Mouse (Mus musculus) myocyte (in vitro differentiated cells): ENCODE measurements around the gene Pex16. TPM values are rescaled to one million over a fixed set of nuclear protein-coding genes. Genes with fewer than 3 reads are reported as not detected.

Experiments used
- H3K27me3 ChIP-seq: one replicate; pipeline ENCODE4 v1.6.1; 2011; ENCODE audit not compliant: control insufficient read depth, insufficient read depth, insufficient read length
- H3K36me3 ChIP-seq: one replicate; pipeline ENCODE4 v1.6.1; 2011; ENCODE audit not compliant: control insufficient read depth, insufficient read depth
- H3K4me2 ChIP-seq: one replicate; pipeline ENCODE4 v1.6.1; 2011; ENCODE audit warnings: low read depth, control low read depth
- H3K4me3 ChIP-seq: one replicate; pipeline ENCODE4 v1.5.1; 2011; ENCODE audit warnings: mild to moderate bottlenecking, control low read depth, moderate library complexity
- H3K79me2 ChIP-seq: one replicate; pipeline ENCODE4 v1.6.1; 2011; ENCODE audit not compliant: control insufficient read depth, insufficient read depth
- H3ac ChIP-seq: one replicate; pipeline ENCODE4 v1.6.1; 2011; ENCODE audit not compliant: control insufficient read depth, insufficient read length
- CEBPB ChIP-seq: IDR thresholded peaks from 2 replicates; pipeline ENCODE4 v1.6.1; 2011; ENCODE audit warnings: mild to moderate bottlenecking, moderate library complexity; ENCODE audit not compliant: poor library complexity, insufficient read depth, severe bottlenecking
- E2F4 ChIP-seq: IDR thresholded peaks from one replicate; pipeline ENCODE4 v1.6.1; 2011; ENCODE audit warnings: mild to moderate bottlenecking, control low read depth, moderate library complexity; ENCODE audit not compliant: insufficient read depth
- MAX ChIP-seq: IDR thresholded peaks from one replicate; pipeline ENCODE4 v1.6.1; 2011; ENCODE audit warnings: low read depth, mild to moderate bottlenecking, control low read depth
- MYOD1 ChIP-seq, 3 experiments: IDR thresholded peaks; one replicate each; pipeline ENCODE4 v1.6.1; 2011; ENCODE audit warnings: control low read depth in 2 of 3, low read depth in 2 of 3, mild to moderate bottlenecking in 2 of 3, moderate library complexity in 1 of 3; ENCODE audit not compliant: insufficient read length in 2 of 3, control insufficient read depth in 1 of 3
- MYOG ChIP-seq, 3 experiments: IDR thresholded peaks; one replicate each; pipeline ENCODE4 v1.6.1; 2011; ENCODE audit warnings: control low read depth in 2 of 3, low read depth in 2 of 3, mild to moderate bottlenecking in 2 of 3; ENCODE audit not compliant: insufficient read length in 2 of 3, control insufficient read depth in 1 of 3, insufficient read depth in 1 of 3
- POLR2A ChIP-seq: IDR thresholded peaks from one replicate; pipeline ENCODE4 v1.6.1; 2011; ENCODE audit warnings: low read depth, mild to moderate bottlenecking, control low read depth, moderate library complexity; ENCODE audit not compliant: insufficient read length
- POLR2AphosphoS2 ChIP-seq: IDR thresholded peaks from one replicate; pipeline ENCODE4 v1.6.1; 2011; ENCODE audit warnings: low read depth, control low read depth; ENCODE audit not compliant: insufficient read length
- REST ChIP-seq: IDR thresholded peaks from one replicate; pipeline ENCODE4 v1.6.1; 2011; ENCODE audit warnings: mild to moderate bottlenecking, control low read depth, moderate library complexity; ENCODE audit not compliant: insufficient read depth, insufficient read length
- SRF ChIP-seq: IDR thresholded peaks from one replicate; pipeline ENCODE4 v1.6.1; 2011; ENCODE audit warnings: low read depth; ENCODE audit not compliant: control insufficient read depth, insufficient read length
- TCF12 ChIP-seq: IDR thresholded peaks from one replicate; pipeline ENCODE4 v1.6.1; 2011; ENCODE audit warnings: mild to moderate bottlenecking, control low read depth; ENCODE audit not compliant: poor library complexity, insufficient read depth, severe bottlenecking
- TCF3 ChIP-seq: IDR thresholded peaks from one replicate; pipeline ENCODE4 v1.6.1; 2011; ENCODE audit warnings: low read depth, control low read depth; ENCODE audit not compliant: insufficient read length
- USF1 ChIP-seq: IDR thresholded peaks from one replicate; pipeline ENCODE4 v1.6.1; 2011; ENCODE audit warnings: low read depth, mild to moderate bottlenecking, control low read depth, moderate library complexity
- polyA plus RNA-seq: library from polyadenylated mRNA; unstranded; fragments of >200 nt; fragmentation: generic; extraction: Trizol; gene quantifications from one replicate; pipeline ENCODE4 v1.2.1, GENCODE M21; 2012; ENCODE audit warnings: missing spikeins

Gene Pex16
- polyA plus RNA-seq, 1 experiment = 44.1 TPM

DNA sequence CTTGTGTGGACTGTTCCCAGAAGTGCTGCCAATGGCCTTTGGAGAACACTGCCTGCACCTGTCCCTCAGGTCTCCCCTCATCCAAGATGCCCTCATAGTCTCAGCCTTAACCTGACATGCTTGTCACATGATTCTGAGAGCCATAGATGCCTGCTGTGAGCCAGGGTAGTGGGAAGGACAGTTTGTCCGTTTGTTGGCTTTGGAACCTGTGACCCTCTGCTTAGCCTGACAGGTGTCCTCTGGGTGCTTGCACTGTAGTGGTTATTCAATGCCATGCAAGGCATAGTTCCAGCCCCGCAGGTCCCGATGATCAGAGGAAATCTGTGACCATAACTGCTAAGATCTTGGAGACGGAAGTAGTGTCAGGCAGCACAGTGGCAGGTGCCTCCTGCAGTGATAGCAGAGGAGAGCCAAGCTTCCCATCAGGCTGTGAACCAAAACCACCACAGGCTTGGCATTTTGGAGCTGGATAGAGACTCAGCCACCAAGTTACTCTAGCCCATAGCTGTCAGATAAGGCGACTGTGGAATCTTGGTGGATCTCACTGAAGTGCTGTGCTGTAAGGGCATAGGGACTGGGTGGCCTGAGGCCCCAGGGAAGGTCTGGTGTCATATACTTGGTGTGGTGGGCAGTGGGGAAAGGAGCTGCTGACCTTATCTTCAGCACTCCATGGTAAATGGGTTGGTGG, 7.6 kb downstream of the Pex16 start, which contains the start of gene 1700029I15Rik:
Gene 1700029I15Rik, plus strand, starts transcription at position 638 of the 688 bp plus-strand sequence.
- no peak within 1 kb of the TSS for H3ac ChIP-seq
- no peaks in the 10 kb centered on the region for H3K79me2 ChIP-seq
- peaks cover 10% of the 10 kb centered on the region for H3K36me3 ChIP-seq
- no peak for TF ChIP-seq REST
- TF ChIP-seq MAX = no peak
- no peak for TF ChIP-seq MYOD1 (IDR thresholded peaks at IDR 0.05; ENCODE audit: control insufficient read depth in 1 of 3, insufficient read length in 2 of 3, low read depth in 2 of 3)
- TF ChIP-seq USF1 = no peak
- TF ChIP-seq CEBPB = no peak
- no peak for TF ChIP-seq TCF3
- no peak for TF ChIP-seq POLR2A
- no peak for TF ChIP-seq SRF
- TF ChIP-seq POLR2AphosphoS2 = no peak
- TF ChIP-seq E2F4 = no peak
- no peak within 1 kb of the TSS for H3K4me3 ChIP-seq
- no peaks in the 10 kb centered on the region for H3K27me3 ChIP-seq
- H3K4me2 ChIP-seq = no peak within 1 kb of the TSS

DNA sequence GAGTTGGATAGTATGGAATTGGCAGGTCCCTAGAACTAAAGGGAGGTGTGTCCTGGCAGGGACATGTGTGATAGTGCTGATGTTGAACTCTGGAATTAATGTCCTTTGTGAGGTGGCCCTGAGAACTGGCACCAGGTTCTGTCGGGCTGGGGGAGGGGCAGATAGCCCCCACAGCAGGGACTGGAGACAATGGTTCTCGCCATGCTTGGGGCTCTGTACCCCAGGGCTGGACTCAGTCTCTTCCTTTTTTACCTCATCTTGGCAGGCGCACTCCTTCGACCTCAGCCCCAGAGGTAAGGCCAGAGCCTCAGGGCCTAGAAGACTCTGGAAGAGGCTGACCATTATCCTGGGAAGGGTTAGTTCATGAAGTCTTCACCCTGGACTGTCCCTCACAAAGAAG, 8.3 kb downstream of the Pex16 start:
- H3K4me3 ChIP-seq = no peak overlapping the region
- H3K27me3 ChIP-seq = no peaks in the 10 kb centered on the region
- no peak overlapping the region for H3ac ChIP-seq
- TF ChIP-seq E2F4 (no peak), TCF3 (no peak), USF1 (no peak), MYOG (IDR thresholded peaks at IDR 0.05; ENCODE audit: control insufficient read depth in 1 of 3, insufficient read depth in 1 of 3, insufficient read length in 2 of 3, low read depth in 2 of 3) (no peak), MYOD1 (IDR thresholded peaks at IDR 0.05; ENCODE audit: control insufficient read depth in 1 of 3, insufficient read length in 2 of 3, low read depth in 2 of 3) (no peak), REST (no peak), POLR2AphosphoS2 (no peak), POLR2A (no peak), TCF12 (no peak), SRF (no peak), CEBPB (no peak), MAX (no peak)
- peaks cover 10% of the 10 kb centered on the region for H3K36me3 ChIP-seq
- no peaks in the 10 kb centered on the region for H3K79me2 ChIP-seq
- H3K4me2 ChIP-seq = no peak overlapping the region

DNA sequence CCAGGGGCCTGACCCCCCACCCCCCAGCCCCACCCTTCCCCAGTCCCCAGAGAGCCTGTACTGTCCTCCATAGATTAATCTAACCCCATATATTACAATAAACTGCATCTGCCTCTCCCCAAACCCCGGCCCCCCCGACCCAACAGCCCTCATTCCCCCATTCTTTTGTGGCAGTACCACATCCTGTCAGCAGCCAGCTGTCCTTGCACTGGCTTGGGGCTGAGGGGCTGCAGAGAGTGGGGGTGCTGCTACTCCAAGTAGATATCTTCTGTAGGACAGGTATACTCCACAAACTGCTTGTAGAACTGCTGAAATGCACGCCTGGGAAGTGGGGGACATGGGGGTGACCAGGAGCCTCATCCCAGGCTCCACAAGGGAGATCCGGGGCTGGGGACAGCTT, 9.6 kb downstream of the Pex16 start:
- Histone ChIP-seq H3K79me2 (no peaks in the 10 kb centered on the region), H3ac (no peak overlapping the region), H3K27me3 (no peaks in the 10 kb centered on the region), H3K4me3 (no peak overlapping the region), H3K36me3 (peaks cover 3% of the 10 kb centered on the region), H3K4me2 (no peak overlapping the region)
- TF ChIP-seq CEBPB (no peak), E2F4 (no peak), REST (no peak), TCF3 (no peak), MYOD1 (IDR thresholded peaks at IDR 0.05; ENCODE audit: control insufficient read depth in 1 of 3, insufficient read length in 2 of 3, low read depth in 2 of 3) (no peak), POLR2AphosphoS2 (no peak)

DNA sequence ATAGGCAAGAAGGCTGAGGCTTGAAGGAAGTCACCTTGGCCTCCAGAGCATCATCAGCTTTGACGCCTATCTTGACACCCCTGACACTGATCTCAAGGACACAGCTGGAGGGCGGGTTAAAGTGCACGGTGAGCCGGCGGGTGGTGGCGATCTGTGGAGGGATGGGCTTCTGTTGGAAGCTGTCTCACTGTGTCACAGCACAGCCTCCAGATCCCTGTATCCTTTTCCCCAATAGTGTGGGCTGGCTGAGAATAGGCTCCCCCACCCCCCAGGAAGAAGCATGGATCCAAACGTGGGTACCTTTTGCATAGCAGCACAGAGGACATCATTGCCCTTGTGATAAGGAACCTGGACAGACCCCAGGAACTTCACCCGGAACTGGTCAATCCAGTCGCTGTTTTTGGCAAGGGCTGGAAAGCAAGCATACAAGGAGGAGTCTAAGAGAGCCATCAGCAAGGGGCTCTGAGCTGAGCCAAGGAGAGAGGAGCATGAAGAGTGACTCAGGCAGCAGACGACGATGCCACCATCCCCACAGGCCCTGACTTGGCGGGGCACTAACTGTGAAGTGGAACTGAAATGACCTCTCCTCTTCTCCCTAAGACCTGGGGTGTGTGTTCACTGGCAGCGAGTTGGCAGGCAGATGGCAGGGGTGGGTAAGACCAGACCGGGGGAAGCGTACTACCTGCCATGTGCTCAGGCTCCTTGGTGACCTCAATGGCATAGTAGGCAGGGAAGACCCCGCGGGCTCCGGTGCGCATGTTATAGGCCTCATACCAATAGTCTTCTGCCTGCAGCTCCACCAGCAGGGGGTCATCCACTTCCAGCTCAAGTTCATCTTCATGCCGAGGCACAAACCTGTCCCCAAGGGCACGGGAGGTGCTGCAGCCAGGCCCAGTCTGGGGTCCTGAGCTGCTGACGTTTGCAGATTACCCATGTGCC, 10.9 kb downstream of the Pex16 start:
- H3K36me3 ChIP-seq = no peaks in the 10 kb centered on the region

More for the DNA sequence above, 10.9 kb downstream of the Pex16 start:
- TF ChIP-seq TCF3 (no peak), POLR2AphosphoS2 (peak; percentile 33), USF1 (no peak)
- Histone ChIP-seq H3K4me3 (no peak overlapping the region), H3K27me3 (no peaks in the 10 kb centered on the region), H3K79me2 (no peaks in the 10 kb centered on the region), H3ac (no peak overlapping the region), H3K4me2 (no peak overlapping the region)
